Mouse (Mus musculus) hematopoietic stem cell, adult 5-6 weeks (primary cell): ENCODE measurements at regions not wholly inside any gene's neighbourhood (a gene's known extent, or its start where the extent isn't known, plus 50 kb on each side); places are given as distances from the start of the nearest gene placed in this dataset.
A peak's percentile ranks its signal among the peaks of the same experiment; 100 is the strongest.

Experiments
- ATAC-seq, 2 experiments: fragments of 125-278 bp in 1 of 2; replicated peaks in 1 of 2; 2 replicates each; pipeline ENCODE4 v1.8.0; 2016 to 2017; ENCODE audit warnings: inconsistent platforms in 2 of 2, mild to moderate bottlenecking in 2 of 2, moderate number of reproducible peaks in 2 of 2, low read depth in 1 of 2, moderate TSS enrichment in 1 of 2; ENCODE audit not compliant: low FRiP score in 2 of 2, poor library complexity in 2 of 2, severe bottlenecking in 2 of 2, insufficient read depth in 1 of 2, low TSS enrichment in 1 of 2

GRCm38 (mm10) chr10:44861671-44862359 is 205.2 kb upstream of the Prep start:
- peak; percentile 27 to 53; a peak in 3 of 4 replicates for ATAC-seq

GRCm38 (mm10) chr10:44857444-44857843 is 209.6 kb upstream of the Prep start:
- no peak for ATAC-seq

- no peak for ATAC-seq
Measured at GRCm38 (mm10) chr10:44854109-44854508, 212.9 kb upstream of the Prep start.

GRCm38 (mm10) chr10:44849016-44849415 is 218.0 kb upstream of the Prep start:
- no peak for ATAC-seq

- no peak for ATAC-seq
Measured at GRCm38 (mm10) chr10:44846765-44847164, 220.2 kb upstream of the Prep start.

- no peak for ATAC-seq
Measured at GRCm38 (mm10) chr10:44846149-44846548, 220.9 kb upstream of the Prep start.

GRCm38 (mm10) chr10:44840449-44840848 is 226.6 kb upstream of the Prep start:
- no peak for ATAC-seq

- no peak for ATAC-seq
Measured at GRCm38 (mm10) chr10:44832455-44832854, 234.5 kb upstream of the Prep start.

GRCm38 (mm10) chr10:44826271-44826670 is 240.7 kb upstream of the Prep start:
- no peak for ATAC-seq

- no peak for ATAC-seq
Measured at GRCm38 (mm10) chr10:44821666-44822065, 245.3 kb upstream of the Prep start.

GRCm38 (mm10) chr10:44820379-44820778 is 246.6 kb upstream of the Prep start:
- no peak for ATAC-seq

GRCm38 (mm10) chr10:44819361-44819760 is 247.6 kb upstream of the Prep start:
- ATAC-seq = no peak

- ATAC-seq = 0 out of 4 replicates have a peak, but pooled peaks of 1 of the 2 experiments have one; percentile 17
Measured at GRCm38 (mm10) chr10:44818615-44819014, 248.4 kb upstream of the Prep start.

- ATAC-seq = no peak
Measured at GRCm38 (mm10) chr10:44796205-44796604, 267.9 kb upstream of the Prdm1 start.

- no peak for ATAC-seq
Measured at GRCm38 (mm10) chr10:44785386-44785785, 257.1 kb upstream of the Prdm1 start.

GRCm38 (mm10) chr10:44780381-44780958 is 252.2 kb upstream of the Prdm1 start:
- no peak for ATAC-seq

- ATAC-seq = peak in 1 of 2 experiments; percentile 32; a peak in 2 of 4 replicates
Measured at GRCm38 (mm10) chr10:44779568-44780207, 251.4 kb upstream of the Prdm1 start.

GRCm38 (mm10) chr10:44777214-44777613 is 248.9 kb upstream of the Prdm1 start:
- ATAC-seq = no peak
